Comparison of ENCODE assay signal across 8 mouse cellular contexts in genomic region chr4:55531096-55531855, GRCm38 (mm10). TPM values are rescaled to one million over a fixed set of nuclear protein-coding genes. Genes with fewer than 3 reads are reported as not detected.
DNase-seq lines count a peak whose midpoint lies in the region; ATAC-seq and TF ChIP-seq lines count a peak whose summit lies in the region.

No protein-coding gene starts in this region.

- no peak for TF ChIP-seq POLR2A in liver, adult 2 months (IDR thresholded peaks at IDR 0.05; ENCODE audit: extremely low read depth, insufficient read depth, low read length)

- peak overlapping the region; percentile 53 for H3K4me3 ChIP-seq in liver, adult 2 months (ENCODE audit: insufficient read depth, low read depth, low read length)

- H3K36me3 ChIP-seq in liver, adult 2 months (ENCODE audit: control insufficient read depth, insufficient read depth, low read length) = no peaks in the 10 kb centered on the region

- no peak for ATAC-seq in monocyte, adult 5-6 weeks (replicated peaks; ENCODE audit: insufficient number of reproducible peaks, low FRiP score, low TSS enrichment, poor library complexity, severe bottlenecking)

- no peak overlapping the region for H3K27ac ChIP-seq in liver, adult 2 months (replicated peaks; ENCODE audit: insufficient read depth, low read depth, low read length)

- no peak for DNase-seq in liver, adult 2 months (ENCODE audit: extremely low read depth, low read depth, low spot score)
- DNase-seq in liver = no peak
- peak; percentile 55 for DNase-seq in embryo, embryonic 11 days
- peak; percentile 42 for DNase-seq in heart, adult 8-10 months (ENCODE audit: low spot score)
- peak; percentile 14 to 37 for DNase-seq in kidney, adult 8-10 months
- DNase-seq in lung, postnatal 36 days = peak; percentile 57
- DNase-seq in spleen, adult 18-20 months = peak; percentile 30 to 52

- TF ChIP-seq CTCF in liver, adult 2 months (IDR thresholded peaks at IDR 0.05; ENCODE audit: low read depth, low read length) = peak; percentile 27; the same call in 1 of the 2 replicates

- no peaks in the 10 kb centered on the region for H3K79me2 ChIP-seq in liver, adult 2 months (ENCODE audit: control insufficient read depth, insufficient read depth, low read length)

- H3K27me3 ChIP-seq in liver, adult 2 months (ENCODE audit: control insufficient read depth, insufficient read depth, low read length) = peaks cover 4% of the 10 kb centered on the region

- peak overlapping the region; percentile 41 for H3K9ac ChIP-seq in liver, adult 2 months (ENCODE audit: low read depth, low read length)

- H3K4me1 ChIP-seq in liver, adult 2 months (ENCODE audit: control insufficient read depth, insufficient read depth, low read length) = peaks cover 4% of the 10 kb centered on the region; the same call in 1 of the 2 replicates

- 2% methylated on average over 56 of the region's 56 CpGs for WGBS in liver, adult 2 months

RNA-seq across cellular contexts. Expression of gene Klf4, which starts 1.0 kb away (rescaled TPM):
- total RNA-seq in liver, adult 2 months (2014; rRNA removed) = 0.46 and 0.74 TPM in 2 replicates
- 0.57 and 0.68 TPM in 2 replicates for polyA plus RNA-seq in liver, adult 2 months (2012; rRNA removed)
- 10 to 100 TPM; 21.7 to 39.9 (median 27.1) TPM for total RNA-seq in heart, adult 8-10 months (2022)
- total RNA-seq in monocyte, adult 5-6 weeks (2017) = 100 to 135 TPM (median 116 TPM) in 3 replicates

Comparison
In these comparisons a context has a peak if more than half of its experiments do, and no peak if none do; other contexts are left out.
1. DNase-seq: peak in embryo, embryonic 11 days (single experiment), heart, adult 8-10 months (single experiment), kidney, adult 8-10 months (2 of 2), lung, postnatal 36 days (single experiment) and spleen, adult 18-20 months (2 of 2); none in liver, adult 2 months (single experiment) and liver (single experiment).
2. RNA of gene Klf4, which starts 1.0 kb away (total RNA-seq): 100 to 135 TPM in monocyte, adult 5-6 weeks and 21.7 to 39.9 TPM in heart, adult 8-10 months; 0.46 to 0.74 TPM in liver, adult 2 months; every median in the first group is over 10 times any median in the second.